Mouse (Mus musculus): ENCODE measurements around the gene Pla2g12a. TPM values are rescaled to one million over a fixed set of nuclear protein-coding genes. Genes with fewer than 3 reads are reported as not detected.

Pla2g12a gene
- polyA plus RNA-seq, 1 experiment from 2014 or later, result 22.6 TPM

GRCm38 (mm10) chr3:129903866-129904265 lies 25.5 kb downstream of the Pla2g12a start:
- H3K27ac ChIP-seq, result no peak overlapping the region
- WGBS, result 89% methylated on average over 8 of the region's 8 CpGs
- H3K4me1 ChIP-seq, result peaks cover 10% of the 10 kb centered on the region
- H3K4me2 ChIP-seq (replicated peaks), result no peak overlapping the region
- H3K4me3 ChIP-seq, result no peak overlapping the region
- no peak overlapping the region for H3K9ac ChIP-seq
- H3K36me3 ChIP-seq, result peaks cover 2% of the 10 kb centered on the region; the same call in 1 of the 2 replicates
- no peaks in the 10 kb centered on the region for H3K9me3 ChIP-seq
- no peaks in the 10 kb centered on the region for H3K27me3 ChIP-seq (replicated peaks)
- no peak for ATAC-seq (ENCODE audit: low FRiP score, low read depth)

DNA sequence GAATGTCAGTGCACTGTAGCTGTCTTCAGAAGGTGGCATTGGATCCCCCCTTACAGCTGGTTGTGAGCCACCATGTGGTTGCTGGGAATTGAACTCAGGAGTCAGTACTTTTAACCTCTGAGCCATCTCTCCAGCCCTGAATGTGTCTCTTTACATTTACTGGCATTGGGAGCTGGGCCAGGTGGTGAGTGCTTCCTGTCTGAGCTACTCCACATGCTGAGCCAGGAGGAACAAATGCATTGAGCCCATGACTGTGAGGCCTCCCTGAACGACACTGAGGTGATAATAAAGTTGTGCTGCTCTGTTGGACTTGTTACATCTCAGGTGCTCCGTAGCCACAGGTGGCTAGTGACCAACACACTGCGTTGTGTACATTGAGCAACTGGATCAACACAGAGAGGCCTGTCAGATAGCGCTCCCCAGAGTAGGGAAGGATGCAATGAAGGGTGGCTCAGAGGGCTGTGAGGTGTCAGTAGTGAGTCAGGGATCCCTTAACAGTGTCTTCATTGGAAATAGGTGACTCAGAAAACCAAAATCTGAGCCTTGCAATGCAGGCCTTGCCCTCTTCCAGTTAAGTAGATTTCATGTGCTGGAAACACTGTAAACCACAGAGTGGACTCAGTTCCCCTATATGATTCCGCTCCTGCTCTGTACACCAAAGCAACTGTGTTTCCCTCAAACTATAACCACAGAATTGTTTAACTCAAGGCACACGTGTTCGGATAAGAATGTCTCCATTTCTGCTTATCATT lies 26.2 kb downstream of the Pla2g12a start:
- Histone ChIP-seq H3K4me3 (no peak overlapping the region), H3K9ac (no peak overlapping the region), H3K9me3 (no peaks in the 10 kb centered on the region), H3K4me2 (replicated peaks) (no peak overlapping the region), H3K36me3 (peaks cover 9% of the 10 kb centered on the region), H3K27ac (no peak overlapping the region), H3K27me3 (replicated peaks) (no peaks in the 10 kb centered on the region), H3K4me1 (peaks cover 10% of the 10 kb centered on the region)
- 87% methylated on average over 7 of the region's 7 CpGs for WGBS
- no peak for ATAC-seq (ENCODE audit: low FRiP score, low read depth)

GRCm38 (mm10) chr3:129912025-129912424 lies 33.6 kb downstream of the Pla2g12a start:
- Histone ChIP-seq H3K27ac (no peak overlapping the region), H3K27me3 (replicated peaks) (no peaks in the 10 kb centered on the region), H3K4me3 (no peak overlapping the region), H3K4me1 (no peaks in the 10 kb centered on the region), H3K36me3 (peaks cover 24% of the 10 kb centered on the region), H3K4me2 (replicated peaks) (no peak overlapping the region), H3K9ac (no peak overlapping the region), H3K9me3 (no peaks in the 10 kb centered on the region)
- no peak for ATAC-seq (ENCODE audit: low FRiP score, low read depth)
- WGBS, result 96% methylated on average over 14 of the region's 14 CpGs

GRCm38 (mm10) chr3:129913241-129913640 lies 34.8 kb downstream of the Pla2g12a start:
- Histone ChIP-seq H3K4me3 (no peak overlapping the region), H3K4me1 (no peaks in the 10 kb centered on the region), H3K27me3 (replicated peaks) (no peaks in the 10 kb centered on the region), H3K36me3 (peaks cover 24% of the 10 kb centered on the region), H3K9ac (no peak overlapping the region), H3K27ac (no peak overlapping the region), H3K4me2 (replicated peaks) (no peak overlapping the region), H3K9me3 (no peaks in the 10 kb centered on the region)
- 91% methylated on average over 13 of the region's 13 CpGs for WGBS
- ATAC-seq (ENCODE audit: low FRiP score, low read depth), result no peak

- H3K4me2 ChIP-seq (replicated peaks), result no peak overlapping the region
- H3K4me1 ChIP-seq, result no peaks in the 10 kb centered on the region
- H3K36me3 ChIP-seq, result peaks cover 8% of the 10 kb centered on the region
- no peak overlapping the region for H3K9ac ChIP-seq
- H3K4me3 ChIP-seq, result no peak overlapping the region
- 84% methylated on average over 3 of the region's 3 CpGs for WGBS
- ATAC-seq (ENCODE audit: low FRiP score, low read depth), result no peak
- no peak overlapping the region for H3K27ac ChIP-seq
- no peaks in the 10 kb centered on the region for H3K9me3 ChIP-seq
- no peaks in the 10 kb centered on the region for H3K27me3 ChIP-seq (replicated peaks)
These were observed 39.0 kb downstream of the Pla2g12a start for GRCm38 (mm10) chr3:129917424-129917823.

- peak; percentile 63 for ATAC-seq (ENCODE audit: low FRiP score, low read depth)
- Histone ChIP-seq H3K4me2 (replicated peaks) (no peak overlapping the region), H3K4me1 (no peaks in the 10 kb centered on the region), H3K9ac (no peak overlapping the region), H3K36me3 (peaks cover 8% of the 10 kb centered on the region), H3K9me3 (no peaks in the 10 kb centered on the region), H3K27me3 (replicated peaks) (no peaks in the 10 kb centered on the region), H3K4me3 (no peak overlapping the region), H3K27ac (no peak overlapping the region)
- WGBS, result 16% methylated on average over 13 of the region's 13 CpGs
These were observed 40.0 kb downstream of the Pla2g12a start for GRCm38 (mm10) chr3:129918434-129918833.

- Histone ChIP-seq H3K36me3 (no peaks in the 10 kb centered on the region), H3K9ac (no peak overlapping the region), H3K9me3 (no peaks in the 10 kb centered on the region), H3K4me2 (replicated peaks) (no peak overlapping the region), H3K27me3 (replicated peaks) (no peaks in the 10 kb centered on the region), H3K27ac (no peak overlapping the region), H3K4me3 (no peak overlapping the region), H3K4me1 (no peaks in the 10 kb centered on the region)
- 94% methylated on average over 7 of the region's 7 CpGs for WGBS
- no peak for ATAC-seq (ENCODE audit: low FRiP score, low read depth)
These were observed 45.2 kb downstream of the Pla2g12a start for GRCm38 (mm10) chr3:129923581-129923980.

- Histone ChIP-seq H3K9ac (no peak overlapping the region), H3K9me3 (no peaks in the 10 kb centered on the region), H3K27ac (no peak overlapping the region), H3K4me2 (replicated peaks) (no peak overlapping the region), H3K27me3 (replicated peaks) (no peaks in the 10 kb centered on the region), H3K4me3 (no peak overlapping the region), H3K36me3 (no peaks in the 10 kb centered on the region), H3K4me1 (no peaks in the 10 kb centered on the region)
- 95% methylated on average over 3 of the region's 3 CpGs for WGBS
- no peak for ATAC-seq (ENCODE audit: low FRiP score, low read depth)
These were observed 47.5 kb downstream of the Pla2g12a start for GRCm38 (mm10) chr3:129925861-129926260.

GRCm38 (mm10) chr3:129930213-129930778 lies 51.9 kb downstream of the Pla2g12a start:
- H3K4me2 ChIP-seq (replicated peaks), result no peak overlapping the region
- no peak overlapping the region for H3K4me3 ChIP-seq
- H3K27ac ChIP-seq, result no peak overlapping the region
- H3K9me3 ChIP-seq, result no peaks in the 10 kb centered on the region
- no peak for ATAC-seq (ENCODE audit: low FRiP score, low read depth)
- H3K4me1 ChIP-seq, result no peaks in the 10 kb centered on the region
- no peak overlapping the region for H3K9ac ChIP-seq
- WGBS, result 81% methylated on average over 6 of the region's 6 CpGs
- no peaks in the 10 kb centered on the region for H3K27me3 ChIP-seq (replicated peaks)
- H3K36me3 ChIP-seq, result no peaks in the 10 kb centered on the region

- Histone ChIP-seq H3K4me3 (no peak overlapping the region), H3K27me3 (replicated peaks) (no peaks in the 10 kb centered on the region), H3K9me3 (no peaks in the 10 kb centered on the region), H3K4me2 (replicated peaks) (no peak overlapping the region), H3K36me3 (no peaks in the 10 kb centered on the region), H3K4me1 (no peaks in the 10 kb centered on the region), H3K27ac (no peak overlapping the region), H3K9ac (no peak overlapping the region)
- ATAC-seq (ENCODE audit: low FRiP score, low read depth), result no peak
- 49% methylated on average over 4 of the region's 4 CpGs for WGBS
These were observed 54.0 kb downstream of the Pla2g12a start for GRCm38 (mm10) chr3:129932443-129932842.

- Histone ChIP-seq H3K4me1 (no peaks in the 10 kb centered on the region), H3K9ac (no peak overlapping the region), H3K27me3 (replicated peaks) (no peaks in the 10 kb centered on the region), H3K4me2 (replicated peaks) (no peak overlapping the region), H3K9me3 (no peaks in the 10 kb centered on the region), H3K36me3 (no peaks in the 10 kb centered on the region), H3K27ac (no peak overlapping the region), H3K4me3 (no peak overlapping the region)
- WGBS, result 40% methylated on average over 9 of the region's 9 CpGs
- ATAC-seq (ENCODE audit: low FRiP score, low read depth), result no peak
These were observed 58.2 kb downstream of the Pla2g12a start for GRCm38 (mm10) chr3:129936561-129936960.

- no peaks in the 10 kb centered on the region for H3K9me3 ChIP-seq
- no peak for ATAC-seq (ENCODE audit: low FRiP score, low read depth)
- no peaks in the 10 kb centered on the region for H3K27me3 ChIP-seq (replicated peaks)
- H3K4me2 ChIP-seq (replicated peaks), result no peak overlapping the region
- WGBS, result 50% methylated on average over 3 of the region's 3 CpGs
- H3K9ac ChIP-seq, result no peak overlapping the region
- no peaks in the 10 kb centered on the region for H3K36me3 ChIP-seq
- H3K27ac ChIP-seq, result no peak overlapping the region
- H3K4me3 ChIP-seq, result no peak overlapping the region
- no peaks in the 10 kb centered on the region for H3K4me1 ChIP-seq
These were observed 59.4 kb downstream of the Pla2g12a start for GRCm38 (mm10) chr3:129937848-129938247.

GRCm38 (mm10) chr3:129939058-129939457 lies 60.7 kb downstream of the Pla2g12a start:
- Histone ChIP-seq H3K27ac (no peak overlapping the region), H3K9ac (no peak overlapping the region), H3K4me2 (replicated peaks) (no peak overlapping the region), H3K4me1 (no peaks in the 10 kb centered on the region), H3K9me3 (no peaks in the 10 kb centered on the region), H3K4me3 (no peak overlapping the region), H3K36me3 (no peaks in the 10 kb centered on the region), H3K27me3 (replicated peaks) (no peaks in the 10 kb centered on the region)
- no peak for ATAC-seq (ENCODE audit: low FRiP score, low read depth)
- WGBS, result 62% methylated on average over 7 of the region's 7 CpGs

All from neural tube, embryonic 12.5 days (tissue).